Mouse (Mus musculus): ENCODE results near the gene Cacna1g. TPM values are rescaled to one million over a fixed set of nuclear protein-coding genes. Genes with fewer than 3 reads are reported as not detected.
"Not testable (repeated sequence)": the region's sequence is repeated elsewhere in the genome, so short reads cannot be mapped to it uniquely, and the experiment has no call there.

The Cacna1g gene
- polyA plus RNA-seq, 1 experiment from 2014 or later = 7.6 TPM

- DNase-seq (ENCODE audit: low spot score, missing footprints) (peak; percentile 93), ATAC-seq (ENCODE audit: low FRiP score) (peak; percentile 83)
- peak overlapping the region; percentile 74 for H3K27ac ChIP-seq (ENCODE audit: low read depth, low read length)
- no peaks in the 10 kb centered on the region for H3K9me3 ChIP-seq (ENCODE audit: control insufficient read depth, low read length)
- H3K36me3 ChIP-seq (ENCODE audit: control insufficient read depth, insufficient read depth, low read length) = no peaks in the 10 kb centered on the region; the same call in 1 of the 2 replicates
- no peaks in the 10 kb centered on the region for H3K27me3 ChIP-seq (ENCODE audit: control insufficient read depth, insufficient read depth, low read length)
- no peak overlapping the region for H3K9ac ChIP-seq (ENCODE audit: low read length)
- H3K4me1 ChIP-seq (ENCODE audit: control insufficient read depth, insufficient read depth, low read length) = peaks cover 20% of the 10 kb centered on the region
- H3K4me3 ChIP-seq (ENCODE audit: low read depth, low read length) = no peak overlapping the region
- H3K4me2 ChIP-seq = no peak overlapping the region
- 35% methylated on average over 11 of the region's 11 CpGs for WGBS
These were observed 66.1 kb downstream of the Cacna1g start for GRCm38 (mm10) chr11:94407803-94408321.

- WGBS = 65% methylated on average over 6 of the region's 6 CpGs
- H3K4me2 ChIP-seq = no peak overlapping the region
- peaks cover 18% of the 10 kb centered on the region for H3K4me1 ChIP-seq (ENCODE audit: control insufficient read depth, insufficient read depth, low read length)
- H3K9ac ChIP-seq (ENCODE audit: low read length) = no peak overlapping the region
- H3K36me3 ChIP-seq (ENCODE audit: control insufficient read depth, insufficient read depth, low read length) = no peaks in the 10 kb centered on the region
- DNase-seq (ENCODE audit: low spot score, missing footprints) = no peak
- H3K4me3 ChIP-seq (ENCODE audit: low read depth, low read length) = no peak overlapping the region
- H3K9me3 ChIP-seq (ENCODE audit: control insufficient read depth, low read length) = no peaks in the 10 kb centered on the region
- H3K27ac ChIP-seq (ENCODE audit: low read depth, low read length) = no peak overlapping the region
- no peaks in the 10 kb centered on the region for H3K27me3 ChIP-seq (ENCODE audit: control insufficient read depth, insufficient read depth, low read length)
- ATAC-seq (ENCODE audit: low FRiP score) = no peak
These were observed 68.7 kb downstream of the Cacna1g start for GRCm38 (mm10) chr11:94405348-94405747.

- ATAC-seq (ENCODE audit: low FRiP score) = peak; percentile 43; the same call in 1 of the 2 replicates
- peak; percentile 98 for DNase-seq (ENCODE audit: low spot score, missing footprints)
- Histone ChIP-seq H3K36me3 (ENCODE audit: control insufficient read depth, insufficient read depth, low read length) (no peaks in the 10 kb centered on the region), H3K9me3 (ENCODE audit: control insufficient read depth, low read length) (no peaks in the 10 kb centered on the region), H3K4me2 (no peak overlapping the region), H3K9ac (ENCODE audit: low read length) (no peak overlapping the region), H3K27ac (ENCODE audit: low read depth, low read length) (no peak overlapping the region), H3K4me3 (ENCODE audit: low read depth, low read length) (no peak overlapping the region), H3K27me3 (ENCODE audit: control insufficient read depth, insufficient read depth, low read length) (no peaks in the 10 kb centered on the region), H3K4me1 (ENCODE audit: control insufficient read depth, insufficient read depth, low read length) (peaks cover 18% of the 10 kb centered on the region)
- 24% methylated on average over 11 of the region's 11 CpGs for WGBS
These were observed 69.2 kb downstream of the Cacna1g start for GRCm38 (mm10) chr11:94404641-94405260.

- H3K4me1 ChIP-seq (ENCODE audit: control insufficient read depth, insufficient read depth, low read length) = peaks cover 18% of the 10 kb centered on the region
- no peak for DNase-seq (ENCODE audit: low spot score, missing footprints)
- no peak overlapping the region for H3K27ac ChIP-seq (ENCODE audit: low read depth, low read length)
- no peaks in the 10 kb centered on the region for H3K9me3 ChIP-seq (ENCODE audit: control insufficient read depth, low read length)
- H3K4me3 ChIP-seq (ENCODE audit: low read depth, low read length) = no peak overlapping the region
- ATAC-seq (ENCODE audit: low FRiP score) = 0 out of 2 replicates have a peak, but pooled peaks have one; percentile 30
- H3K9ac ChIP-seq (ENCODE audit: low read length) = no peak overlapping the region
- no peak overlapping the region for H3K4me2 ChIP-seq
- 68% methylated on average over 5 of the region's 5 CpGs for WGBS
- H3K27me3 ChIP-seq (ENCODE audit: control insufficient read depth, insufficient read depth, low read length) = no peaks in the 10 kb centered on the region
- no peaks in the 10 kb centered on the region for H3K36me3 ChIP-seq (ENCODE audit: control insufficient read depth, insufficient read depth, low read length)
These were observed 69.8 kb downstream of the Cacna1g start for GRCm38 (mm10) chr11:94404178-94404577.

- no peak overlapping the region for H3K4me2 ChIP-seq
- H3K4me1 ChIP-seq (ENCODE audit: control insufficient read depth, insufficient read depth, low read length) = peaks cover 15% of the 10 kb centered on the region
- DNase-seq (ENCODE audit: low spot score, missing footprints) (no peak), ATAC-seq (ENCODE audit: low FRiP score) (no peak)
- no peak overlapping the region for H3K4me3 ChIP-seq (ENCODE audit: low read depth, low read length)
- WGBS = 88% methylated on average over 10 of the region's 10 CpGs
- H3K9ac ChIP-seq (ENCODE audit: low read length) = no peak overlapping the region
- H3K27ac ChIP-seq (ENCODE audit: low read depth, low read length) = no peak overlapping the region
- no peaks in the 10 kb centered on the region for H3K27me3 ChIP-seq (ENCODE audit: control insufficient read depth, insufficient read depth, low read length)
- H3K36me3 ChIP-seq (ENCODE audit: control insufficient read depth, insufficient read depth, low read length) = no peaks in the 10 kb centered on the region
- no peaks in the 10 kb centered on the region for H3K9me3 ChIP-seq (ENCODE audit: control insufficient read depth, low read length)
These were observed 70.2 kb downstream of the Cacna1g start for GRCm38 (mm10) chr11:94403757-94404156.

GRCm38 (mm10) chr11:94402731-94403130 is 71.3 kb downstream of the Cacna1g start:
- no peak overlapping the region for H3K9ac ChIP-seq (ENCODE audit: low read length)
- 75% methylated on average over 5 of the region's 5 CpGs for WGBS
- H3K27me3 ChIP-seq (ENCODE audit: control insufficient read depth, insufficient read depth, low read length) = no peaks in the 10 kb centered on the region
- peaks cover 11% of the 10 kb centered on the region for H3K4me1 ChIP-seq (ENCODE audit: control insufficient read depth, insufficient read depth, low read length)
- H3K27ac ChIP-seq (ENCODE audit: low read depth, low read length) = no peak overlapping the region
- no peak for ATAC-seq (ENCODE audit: low FRiP score)
- H3K4me2 ChIP-seq = no peak overlapping the region
- H3K4me3 ChIP-seq (ENCODE audit: low read depth, low read length) = no peak overlapping the region
- H3K9me3 ChIP-seq (ENCODE audit: control insufficient read depth, low read length) = no peaks in the 10 kb centered on the region
- H3K36me3 ChIP-seq (ENCODE audit: control insufficient read depth, insufficient read depth, low read length) = no peaks in the 10 kb centered on the region
- DNase-seq (ENCODE audit: low spot score, missing footprints) = no peak

GRCm38 (mm10) chr11:94402029-94402428 is 72.0 kb downstream of the Cacna1g start:
- not testable (repeated sequence) for DNase-seq (ENCODE audit: low spot score, missing footprints); ATAC-seq (ENCODE audit: low FRiP score); H3K9ac ChIP-seq (ENCODE audit: low read length); H3K27me3 ChIP-seq (ENCODE audit: control insufficient read depth, insufficient read depth, low read length); H3K4me3 ChIP-seq (ENCODE audit: low read depth, low read length); H3K36me3 ChIP-seq (ENCODE audit: control insufficient read depth, insufficient read depth, low read length); H3K4me2 ChIP-seq; H3K4me1 ChIP-seq (ENCODE audit: control insufficient read depth, insufficient read depth, low read length); H3K27ac ChIP-seq (ENCODE audit: low read depth, low read length); H3K9me3 ChIP-seq (ENCODE audit: control insufficient read depth, low read length)
- 80% methylated on average over 4 of the region's 4 CpGs for WGBS

GRCm38 (mm10) chr11:94400996-94401395 is 73.0 kb downstream of the Cacna1g start:
- Histone ChIP-seq H3K9ac (ENCODE audit: low read length) (no peak overlapping the region), H3K9me3 (ENCODE audit: control insufficient read depth, low read length) (no peaks in the 10 kb centered on the region), H3K4me1 (ENCODE audit: control insufficient read depth, insufficient read depth, low read length) (peaks cover 6% of the 10 kb centered on the region), H3K27ac (ENCODE audit: low read depth, low read length) (no peak overlapping the region), H3K27me3 (ENCODE audit: control insufficient read depth, insufficient read depth, low read length) (no peaks in the 10 kb centered on the region), H3K36me3 (ENCODE audit: control insufficient read depth, insufficient read depth, low read length) (no peaks in the 10 kb centered on the region), H3K4me3 (ENCODE audit: low read depth, low read length) (no peak overlapping the region), H3K4me2 (no peak overlapping the region)
- 80% methylated on average over 6 of the region's 6 CpGs for WGBS
- ATAC-seq (ENCODE audit: low FRiP score) (no peak), DNase-seq (ENCODE audit: low spot score, missing footprints) (no peak)

- no peak overlapping the region for H3K9ac ChIP-seq (ENCODE audit: low read length)
- H3K27ac ChIP-seq (ENCODE audit: low read depth, low read length) = no peak overlapping the region
- DNase-seq (ENCODE audit: low spot score, missing footprints) = no peak
- no peaks in the 10 kb centered on the region for H3K9me3 ChIP-seq (ENCODE audit: control insufficient read depth, low read length)
- peaks cover 2% of the 10 kb centered on the region; the same call in 1 of the 2 replicates for H3K4me1 ChIP-seq (ENCODE audit: control insufficient read depth, insufficient read depth, low read length)
- no peak overlapping the region for H3K4me3 ChIP-seq (ENCODE audit: low read depth, low read length)
- 90% methylated on average over 7 of the region's 7 CpGs for WGBS
- H3K4me2 ChIP-seq = no peak overlapping the region
- no peak for ATAC-seq (ENCODE audit: low FRiP score)
- no peaks in the 10 kb centered on the region for H3K36me3 ChIP-seq (ENCODE audit: control insufficient read depth, insufficient read depth, low read length)
- peaks cover 2% of the 10 kb centered on the region; the same call in 1 of the 2 replicates for H3K27me3 ChIP-seq (ENCODE audit: control insufficient read depth, insufficient read depth, low read length)
These were observed 79.9 kb downstream of the Cacna1g start for GRCm38 (mm10) chr11:94394107-94394506.

All from midbrain, embryonic 11.5 days (tissue).